Mouse (Mus musculus) frontal cortex, postnatal 36 days (tissue): Measurements from ENCODE around the gene Fbxo3.
"Not testable (repeated sequence)": the region's sequence is repeated elsewhere in the genome, so short reads cannot be mapped to it uniquely, and the experiment has no call there.

Experiments
- DNase-seq, 2 experiments: peaks; one replicate each; pipeline ENCODE4 v3.0.0; 2022; ENCODE audit warnings: low spot score in 2 of 2

Fbxo3 gene

GRCm38 (mm10) chr2:104096256-104096655 lies 68.7 kb downstream of the Fbxo3 start:
- no peak for DNase-seq

- not testable (repeated sequence) for DNase-seq
Measured at GRCm38 (mm10) chr2:104096796-104097195, 69.3 kb downstream of the Fbxo3 start.

GRCm38 (mm10) chr2:104097396-104097795 lies 69.9 kb downstream of the Fbxo3 start:
- DNase-seq, result not testable (repeated sequence)

- DNase-seq, result no peak
Measured at GRCm38 (mm10) chr2:104098529-104099230, 71.2 kb downstream of the Fbxo3 start.

- DNase-seq, result no peak
Measured at GRCm38 (mm10) chr2:104099231-104099585, 71.7 kb downstream of the Fbxo3 start.

GRCm38 (mm10) chr2:104099946-104100345 lies 72.4 kb downstream of the Fbxo3 start:
- no peak for DNase-seq

- DNase-seq, result no peak
Measured at GRCm38 (mm10) chr2:104104800-104105199, 77.3 kb downstream of the Fbxo3 start.

- DNase-seq, result not testable (repeated sequence)
Measured at GRCm38 (mm10) chr2:104109021-104109420, 81.5 kb downstream of the Fbxo3 start.

- DNase-seq, result no peak
Measured at GRCm38 (mm10) chr2:104109528-104109927, 82.0 kb downstream of the Fbxo3 start.

GRCm38 (mm10) chr2:104110031-104110430 lies 82.5 kb downstream of the Fbxo3 start:
- DNase-seq, result no peak

GRCm38 (mm10) chr2:104111170-104111797 lies 83.8 kb downstream of the Fbxo3 start:
- not testable (repeated sequence) for DNase-seq
